Mouse (Mus musculus) lung, embryonic 14.5 days (tissue): ENCODE results near the gene Ahdc1. TPM values are rescaled to one million over a fixed set of nuclear protein-coding genes. Genes with fewer than 3 reads are reported as not detected.

ENCODE experiments used
- ATAC-seq: fragments of 200-750 bp; cut with Nextera tagmentation; 2 replicates; pipeline ENCODE4 v1.8.0; 2017; ENCODE audit warnings: mild to moderate bottlenecking, moderate TSS enrichment, moderate library complexity; ENCODE audit not compliant: insufficient read depth
- DNase-seq: peaks from one replicate; pipeline ENCODE4 v3.0.0-alpha.2; 2015
- H3K27ac ChIP-seq: fragments of 300-500 bp; sonication (generic); 2 replicates; pipeline ENCODE4 v1.5.1; 2014; ENCODE audit warnings: low read depth, mild to moderate bottlenecking, moderate library complexity
- H3K27me3 ChIP-seq: fragments of 300-500 bp; sonication (generic); 2 replicates; pipeline ENCODE4 v1.6.1; 2014; ENCODE audit warnings: low read length, control low read depth; ENCODE audit not compliant: insufficient read depth
- H3K36me3 ChIP-seq: fragments of 300-500 bp; sonication (generic); 2 replicates; pipeline ENCODE4 v1.6.1; 2014; ENCODE audit warnings: control low read depth; ENCODE audit not compliant: insufficient read depth
- H3K4me1 ChIP-seq: fragments of 300-500 bp; sonication (generic); 2 replicates; pipeline ENCODE4 v1.6.1; 2014; ENCODE audit warnings: antibody characterized with exemption, control low read depth; ENCODE audit not compliant: insufficient read depth
- H3K4me2 ChIP-seq: fragments of 300-500 bp; sonication (generic); 2 replicates; pipeline ENCODE4 v1.6.1; 2014; ENCODE audit warnings: mild to moderate bottlenecking
- H3K4me3 ChIP-seq: fragments of 300-500 bp; sonication (generic); 2 replicates; pipeline ENCODE4 v1.5.1; 2014; ENCODE audit warnings: low read depth, low read length
- H3K9ac ChIP-seq: fragments of 300-500 bp; sonication (generic); 2 replicates; pipeline ENCODE4 v1.6.1; 2014
- H3K9me3 ChIP-seq: fragments of 300-500 bp; sonication (generic); 2 replicates; pipeline ENCODE4 v1.6.1; 2016; ENCODE audit warnings: low read depth, low read length, control low read depth
- CTCF ChIP-seq: IDR thresholded peaks from 2 replicates; pipeline ENCODE4 v1.5.1; 2016; ENCODE audit warnings: antibody characterized with exemption, low read depth
- WGBS: fragments of 180-500 bp; shearing (Covaris S2); extraction: QIAGEN DNeasy Blood & Tissue Kit; methylation state at CpG from one replicate; pipeline ENCODE4 v1.1.7; 2014; 5-methylcytosine and 5-hydroxymethylcytosine counted together
- polyA plus RNA-seq: library from polyadenylated mRNA; unstranded; fragments of >200 nt; fragmentation: Nextera tagmentation; extraction: Ambion mirVana; gene quantifications from 2 replicates; pipeline ENCODE4 v1.2.1, GENCODE M21; 2014

Ahdc1 gene
- polyA plus RNA-seq, 1 experiment from 2014 or later, result 10.5 TPM

GRCm38 (mm10) chr4:133007513-133008380, 3.3 kb upstream of the Ahdc1 start:
- no peak for TF ChIP-seq CTCF
- ATAC-seq, result no peak
- Histone ChIP-seq H3K27ac (no peak overlapping the region), H3K4me2 (no peak overlapping the region), H3K4me1 (no peaks in the 10 kb centered on the region; the same call in 1 of the 2 replicates), H3K9ac (no peak overlapping the region), H3K9me3 (no peaks in the 10 kb centered on the region), H3K36me3 (no peaks in the 10 kb centered on the region), H3K4me3 (no peak overlapping the region), H3K27me3 (peaks cover 12% of the 10 kb centered on the region)
- WGBS, result 27% methylated on average over 15 of the region's 15 CpGs
- DNase-seq, result no peak

GRCm38 (mm10) chr4:133009131-133009530, 1.9 kb upstream of the Ahdc1 start:
- under 1% methylated on average over 4 of the region's 4 CpGs for WGBS
- Histone ChIP-seq H3K27ac (no peak overlapping the region), H3K36me3 (no peaks in the 10 kb centered on the region), H3K9me3 (no peaks in the 10 kb centered on the region), H3K27me3 (peaks cover 12% of the 10 kb centered on the region), H3K4me2 (no peak overlapping the region), H3K4me1 (peaks cover 9% of the 10 kb centered on the region; the same call in 1 of the 2 replicates), H3K9ac (no peak overlapping the region), H3K4me3 (no peak overlapping the region)
- ATAC-seq (no peak), DNase-seq (peak; percentile 84)
- peak; percentile 88 for TF ChIP-seq CTCF

GRCm38 (mm10) chr4:133009676-133010075, 1.4 kb upstream of the Ahdc1 start:
- Histone ChIP-seq H3K4me1 (peaks cover 11% of the 10 kb centered on the region; the same call in 1 of the 2 replicates), H3K27ac (no peak overlapping the region), H3K4me2 (no peak overlapping the region), H3K9ac (no peak overlapping the region), H3K9me3 (no peaks in the 10 kb centered on the region), H3K4me3 (no peak overlapping the region), H3K36me3 (no peaks in the 10 kb centered on the region), H3K27me3 (peaks cover 12% of the 10 kb centered on the region)
- TF ChIP-seq CTCF, result no peak
- WGBS, result 56% methylated on average over 5 of the region's 5 CpGs
- ATAC-seq (no peak), DNase-seq (no peak)

- ATAC-seq (no peak), DNase-seq (no peak)
- TF ChIP-seq CTCF, result no peak
- Histone ChIP-seq H3K4me2 (peak overlapping the region; percentile 94), H3K36me3 (no peaks in the 10 kb centered on the region), H3K4me3 (peak overlapping the region; percentile 95), H3K27me3 (peaks cover 12% of the 10 kb centered on the region), H3K4me1 (peaks cover 11% of the 10 kb centered on the region), H3K9ac (no peak overlapping the region), H3K27ac (no peak overlapping the region), H3K9me3 (no peaks in the 10 kb centered on the region)
- under 1% methylated on average over 17 of the region's 17 CpGs for WGBS
Measured at GRCm38 (mm10) chr4:133010611-133011010, 449 bp upstream of the Ahdc1 start.

GRCm38 (mm10) chr4:133011821-133012775, 1.0 kb downstream of the Ahdc1 start:
- peak overlapping the region; percentile 94 for H3K4me2 ChIP-seq
- H3K36me3 ChIP-seq, result 0 out of 2 replicates have a peak, but pooled peaks cover 4% of the 10 kb centered on the region
- ATAC-seq, result 0 out of 2 replicates have a peak, but pooled peaks have one; percentile 3
- peak; percentile 65 for DNase-seq
- peak overlapping the region; percentile 95 for H3K9ac ChIP-seq
- WGBS, result under 1% methylated on average over 65 of the region's 84 CpGs
- H3K4me1 ChIP-seq, result peaks cover 24% of the 10 kb centered on the region
- TF ChIP-seq CTCF, result no peak
- peaks cover 12% of the 10 kb centered on the region for H3K27me3 ChIP-seq
- no peaks in the 10 kb centered on the region for H3K9me3 ChIP-seq
- H3K4me3 ChIP-seq, result peak overlapping the region; percentile 95
- H3K27ac ChIP-seq, result peak overlapping the region; percentile 96

- 0% methylated on average over 17 of the region's 17 CpGs for WGBS
- Histone ChIP-seq H3K9ac (peak overlapping the region; percentile 95), H3K4me1 (peaks cover 30% of the 10 kb centered on the region), H3K4me3 (peak overlapping the region; percentile 95), H3K27ac (peak overlapping the region; percentile 96), H3K36me3 (peaks cover 7% of the 10 kb centered on the region; the same call in 1 of the 2 replicates), H3K27me3 (peaks cover 12% of the 10 kb centered on the region), H3K4me2 (peak overlapping the region; percentile 94), H3K9me3 (no peaks in the 10 kb centered on the region)
- no peak for ATAC-seq
- peak; percentile 61 for DNase-seq
- TF ChIP-seq CTCF, result no peak
Measured at GRCm38 (mm10) chr4:133012776-133013265, 1.8 kb downstream of the Ahdc1 start.
